Mouse (Mus musculus) embryonic facial prominence, embryonic 15.5 days (tissue): ENCODE measurements around the gene Lce3c. TPM values are rescaled to one million over a fixed set of nuclear protein-coding genes. Genes with fewer than 3 reads are reported as not detected.
A peak's percentile ranks its signal among the peaks of the same experiment; 100 is the strongest.

Experiments used
- ATAC-seq: fragments of 200-750 bp; cut with Nextera tagmentation; 2 replicates; pipeline ENCODE4 v1.8.0; 2017; ENCODE audit warnings: low read depth, moderate TSS enrichment; ENCODE audit not compliant: insufficient number of reproducible peaks, low FRiP score, low TSS enrichment
- H3K27ac ChIP-seq: fragments of 300-500 bp; sonication (generic); replicated peaks from 2 replicates; pipeline ENCODE4 v1.5.1; 2015; ENCODE audit warnings: mild to moderate bottlenecking, inconsistent platforms
- H3K27me3 ChIP-seq: fragments of 300-500 bp; sonication (generic); 2 replicates; pipeline ENCODE4 v1.6.1; 2015; ENCODE audit warnings: inconsistent platforms
- H3K36me3 ChIP-seq: fragments of 300-500 bp; sonication (generic); 2 replicates; pipeline ENCODE4 v1.6.1; 2015; ENCODE audit warnings: mild to moderate bottlenecking, inconsistent platforms
- H3K4me1 ChIP-seq: fragments of 300-500 bp; sonication (generic); 2 replicates; pipeline ENCODE4 v1.6.1; 2015; ENCODE audit warnings: inconsistent platforms
- H3K4me2 ChIP-seq: fragments of 300-500 bp; sonication (generic); replicated peaks from 2 replicates; pipeline ENCODE4 v1.6.1; 2015; ENCODE audit warnings: mild to moderate bottlenecking, inconsistent platforms
- H3K4me3 ChIP-seq: fragments of 300-500 bp; sonication (generic); replicated peaks from 2 replicates; pipeline ENCODE4 v1.5.1; 2015; ENCODE audit warnings: mild to moderate bottlenecking, inconsistent platforms
- H3K9ac ChIP-seq: fragments of 300-500 bp; sonication (generic); 2 replicates; pipeline ENCODE4 v1.6.1; 2015; ENCODE audit warnings: inconsistent platforms
- H3K9me3 ChIP-seq: fragments of 300-500 bp; sonication (generic); replicated peaks from 2 replicates; pipeline ENCODE4 v1.6.1; 2016; ENCODE audit warnings: inconsistent platforms
- WGBS: fragments of 180-500 bp; shearing (Covaris S2); methylation state at CpG from one replicate; pipeline ENCODE4 v1.1.7; 2015; 5-methylcytosine and 5-hydroxymethylcytosine counted together
- polyA plus RNA-seq: library from polyadenylated mRNA; unstranded; fragments of >200 nt; fragmentation: Nextera tagmentation; extraction: Ambion mirVana; gene quantifications from 2 replicates; pipeline ENCODE4 v1.2.1, GENCODE M21; 2015

Lce3c gene
- 15.4 and 56.9 TPM in 2 replicates for polyA plus RNA-seq

DNA sequence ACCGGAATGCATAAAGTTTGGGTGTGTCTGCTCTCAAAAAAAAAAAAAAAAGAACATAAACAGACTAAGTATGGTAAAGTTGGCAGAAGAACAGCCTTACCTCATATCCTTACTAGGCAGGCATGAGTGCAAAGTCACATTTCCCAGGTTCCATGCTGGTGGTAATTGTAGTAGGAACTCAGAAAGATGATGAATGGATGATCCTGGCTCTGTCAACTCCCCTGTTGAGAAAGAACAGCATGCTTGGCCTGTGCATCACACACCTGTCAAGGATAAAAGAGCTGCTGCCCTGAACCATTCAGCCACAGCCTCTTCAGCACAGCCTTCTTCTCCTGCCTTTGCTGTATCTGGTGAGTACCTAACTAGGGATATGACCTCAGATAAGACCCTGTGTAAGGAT, at the start of gene Lce3c:
Gene Lce3c (plus strand): TSS at position 301 of the 400 bp plus-strand sequence.
- Histone ChIP-seq H3K36me3 (no peaks in the 10 kb centered on the region), H3K27ac (no peak within 1 kb of the TSS), H3K27me3 (no peaks in the 10 kb centered on the region), H3K9ac (no peak within 1 kb of the TSS), H3K4me3 (no peak within 1 kb of the TSS), H3K9me3 (no peaks in the 10 kb centered on the region), H3K4me2 (no peak within 1 kb of the TSS), H3K4me1 (no peaks in the 10 kb centered on the region)
- ATAC-seq: no peak
- 52% methylated on average over 1 of the region's 1 CpGs for WGBS

DNA sequence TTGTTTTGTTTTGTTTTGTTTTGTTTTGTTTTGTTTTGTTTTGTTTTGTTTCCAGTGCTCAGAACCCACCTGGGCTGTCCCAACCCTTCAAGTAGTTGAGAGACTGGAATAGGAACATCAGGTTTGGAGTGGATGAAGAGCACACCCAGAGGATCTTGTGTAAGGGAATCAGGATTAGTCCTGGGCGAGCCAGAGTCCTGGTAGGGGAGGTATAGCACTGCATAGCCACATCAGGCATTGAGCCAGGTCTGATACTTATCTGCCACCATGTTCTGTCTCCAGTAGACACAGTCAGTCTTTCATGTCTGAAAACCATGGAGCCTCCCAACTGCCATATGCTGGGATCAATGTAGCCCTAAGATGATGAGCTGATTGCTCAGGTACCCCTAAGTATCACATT, 49.8 kb upstream of the Lce3c start:
- H3K9me3 ChIP-seq: no peaks in the 10 kb centered on the region
- 0 out of 2 replicates have a peak overlapping the region, but pooled peaks have one; percentile 8 for H3K27ac ChIP-seq
- no peak overlapping the region for H3K4me3 ChIP-seq
- H3K9ac ChIP-seq: no peak overlapping the region
- no peaks in the 10 kb centered on the region for H3K27me3 ChIP-seq
- 38% methylated on average over 1 of the region's 1 CpGs for WGBS
- H3K4me1 ChIP-seq: 0 out of 2 replicates have a peak, but pooled peaks cover 5% of the 10 kb centered on the region
- H3K36me3 ChIP-seq: no peaks in the 10 kb centered on the region
- ATAC-seq: peak; percentile 60; the same call in 1 of the 2 replicates
- no peak overlapping the region for H3K4me2 ChIP-seq

DNA sequence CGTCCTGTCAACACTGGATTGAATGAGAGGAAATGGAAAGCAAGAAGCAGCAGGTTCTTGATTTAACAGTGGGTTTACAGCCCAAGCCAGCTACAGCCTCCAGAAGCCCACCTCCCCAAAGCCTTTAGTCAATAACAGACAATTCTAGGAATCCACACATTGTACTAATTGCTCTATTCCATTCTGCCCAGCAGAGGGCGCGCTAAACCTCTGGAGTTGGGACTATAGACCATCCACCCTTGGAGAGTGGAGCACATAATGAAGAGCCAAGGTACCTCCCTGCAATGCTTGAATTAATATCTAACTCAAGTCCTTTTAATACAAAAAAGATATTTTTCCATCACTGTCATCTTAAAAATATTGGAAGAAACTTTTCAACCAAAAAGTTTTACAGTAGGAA, 41.3 kb upstream of the Lce3c start:
- WGBS: 21% methylated on average over 3 of the region's 3 CpGs
- Histone ChIP-seq H3K27me3 (no peaks in the 10 kb centered on the region), H3K36me3 (no peaks in the 10 kb centered on the region), H3K27ac (no peak overlapping the region), H3K4me3 (no peak overlapping the region), H3K4me2 (no peak overlapping the region), H3K9ac (no peak overlapping the region), H3K9me3 (no peaks in the 10 kb centered on the region), H3K4me1 (no peaks in the 10 kb centered on the region)
- ATAC-seq: no peak

DNA sequence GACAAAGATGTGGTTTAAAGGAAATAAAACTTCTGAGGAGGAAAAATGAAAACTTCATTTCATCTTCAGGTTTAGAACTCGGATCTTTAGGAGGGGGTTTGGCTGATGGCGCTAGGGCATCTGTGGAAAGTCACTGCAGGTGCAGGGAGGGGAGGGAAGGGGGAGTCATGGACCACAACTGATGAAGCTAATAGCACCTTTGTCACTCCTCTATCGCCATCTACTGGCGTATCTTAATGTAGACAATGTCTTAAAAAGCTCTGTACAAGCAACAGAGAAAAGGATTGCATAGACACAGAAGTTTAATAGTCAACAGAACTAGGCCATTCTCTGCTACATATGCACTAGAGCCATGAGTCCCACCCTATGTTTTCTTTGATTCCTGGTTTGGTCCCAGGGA, 40.6 kb upstream of the Lce3c start:
- WGBS: 18% methylated on average over 4 of the region's 4 CpGs
- Histone ChIP-seq H3K27me3 (no peaks in the 10 kb centered on the region), H3K36me3 (no peaks in the 10 kb centered on the region), H3K4me3 (no peak overlapping the region), H3K9me3 (no peaks in the 10 kb centered on the region), H3K27ac (no peak overlapping the region), H3K4me1 (no peaks in the 10 kb centered on the region), H3K9ac (no peak overlapping the region), H3K4me2 (no peak overlapping the region)
- ATAC-seq: no peak

DNA sequence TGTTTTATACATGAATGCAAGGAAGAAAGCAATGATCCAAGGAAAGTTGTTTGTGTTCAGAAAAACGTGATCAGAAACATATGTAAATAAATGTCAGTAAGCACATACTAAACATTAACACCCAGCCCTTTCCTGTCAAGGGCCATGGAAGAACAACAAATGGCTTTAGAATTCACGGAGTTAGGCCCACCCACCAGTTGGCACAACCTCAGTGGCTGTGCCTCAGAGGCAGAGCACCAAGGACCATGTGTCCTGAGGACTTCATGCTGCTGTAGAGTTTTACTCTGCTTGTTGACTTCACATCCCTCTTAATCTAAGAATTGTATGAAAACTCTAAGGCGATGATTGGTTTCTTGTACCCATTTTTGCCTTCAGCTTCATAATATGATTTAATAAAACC, 39.1 kb upstream of the Lce3c start:
- Histone ChIP-seq H3K27me3 (no peaks in the 10 kb centered on the region), H3K4me2 (no peak overlapping the region), H3K9me3 (no peaks in the 10 kb centered on the region), H3K4me1 (no peaks in the 10 kb centered on the region), H3K36me3 (no peaks in the 10 kb centered on the region), H3K9ac (no peak overlapping the region), H3K27ac (no peak overlapping the region), H3K4me3 (no peak overlapping the region)
- ATAC-seq: no peak
- WGBS: 48% methylated on average over 3 of the region's 3 CpGs

DNA sequence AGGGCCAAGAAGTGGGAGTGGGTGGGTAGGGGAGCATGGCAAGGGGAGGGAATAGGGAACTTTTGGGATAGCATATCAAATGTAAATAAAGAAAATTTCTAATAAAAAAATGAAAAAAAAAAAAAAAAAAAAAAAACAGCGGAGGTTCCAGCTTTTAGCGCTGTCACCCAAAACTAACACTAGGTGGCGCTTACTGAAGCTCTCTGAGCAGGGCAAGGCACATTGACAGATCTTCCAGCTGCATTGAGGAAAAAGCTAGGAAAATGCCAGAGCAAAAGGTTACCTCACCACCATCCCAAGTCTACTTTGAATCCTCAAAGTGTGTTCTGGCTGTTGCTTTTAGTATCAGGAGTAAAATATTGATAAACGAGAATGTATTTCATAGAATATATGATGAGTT, 36.7 kb upstream of the Lce3c start:
- Histone ChIP-seq H3K4me1 (no peaks in the 10 kb centered on the region), H3K9me3 (no peaks in the 10 kb centered on the region), H3K4me3 (no peak overlapping the region), H3K4me2 (no peak overlapping the region), H3K27ac (no peak overlapping the region), H3K36me3 (no peaks in the 10 kb centered on the region), H3K27me3 (no peaks in the 10 kb centered on the region), H3K9ac (no peak overlapping the region)
- no peak for ATAC-seq
- 20% methylated on average over 4 of the region's 4 CpGs for WGBS

DNA sequence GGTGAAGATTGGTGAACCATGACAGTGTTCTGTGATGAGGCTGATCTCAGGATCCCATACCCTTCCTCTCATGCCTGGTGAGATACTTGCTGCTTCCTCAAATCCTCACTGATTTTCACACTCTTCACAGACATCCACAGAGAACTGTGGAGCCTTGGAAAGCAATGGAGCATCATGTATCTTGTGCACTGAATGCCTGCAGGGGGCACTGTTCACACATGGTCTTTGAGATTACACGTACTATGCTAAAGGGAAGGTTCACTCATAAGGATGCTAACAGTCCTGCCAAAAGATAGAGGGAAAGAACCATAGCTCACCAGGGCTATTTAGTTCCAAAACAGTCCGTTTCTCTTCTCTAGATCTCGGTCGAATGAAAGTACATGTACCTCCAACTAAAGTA, 23.9 kb upstream of the Lce3c start:
- Histone ChIP-seq H3K4me1 (no peaks in the 10 kb centered on the region), H3K27ac (no peak overlapping the region), H3K27me3 (no peaks in the 10 kb centered on the region), H3K4me2 (no peak overlapping the region), H3K36me3 (no peaks in the 10 kb centered on the region), H3K4me3 (no peak overlapping the region), H3K9me3 (no peaks in the 10 kb centered on the region), H3K9ac (no peak overlapping the region)
- 58% methylated on average over 4 of the region's 4 CpGs for WGBS
- no peak for ATAC-seq

DNA sequence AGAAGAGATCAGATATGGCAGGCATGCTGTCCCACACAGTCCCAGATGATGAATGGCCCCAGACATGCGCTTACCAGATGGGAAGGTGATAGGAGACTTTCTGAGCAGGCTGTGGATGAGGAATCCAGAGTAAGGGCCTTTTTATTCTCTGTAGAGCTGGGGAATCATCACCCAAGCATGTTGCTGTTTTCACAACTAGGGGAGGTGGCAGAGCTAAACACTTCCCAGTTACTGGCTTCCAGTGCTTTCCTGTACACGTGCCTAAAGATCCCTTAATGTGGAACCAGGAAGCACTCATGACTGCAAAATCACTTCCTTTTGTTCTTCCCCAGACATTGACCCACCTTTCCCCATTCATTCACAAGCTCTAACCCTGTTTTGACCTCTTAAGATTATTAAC, 18.2 kb upstream of the Lce3c start, which contains the start of gene Lce3a:
Gene Lce3a (minus strand): TSS at position 101 of the 400 bp plus-strand sequence.
- 60% methylated on average over 2 of the region's 2 CpGs for WGBS
- H3K4me2 ChIP-seq: no peak within 1 kb of the TSS
- H3K9ac ChIP-seq: no peak within 1 kb of the TSS
- H3K4me3 ChIP-seq: no peak within 1 kb of the TSS
- H3K27me3 ChIP-seq: no peaks in the 10 kb centered on the region
- H3K4me1 ChIP-seq: no peaks in the 10 kb centered on the region
- no peaks in the 10 kb centered on the region for H3K36me3 ChIP-seq
- ATAC-seq: no peak
- no peaks in the 10 kb centered on the region for H3K9me3 ChIP-seq
- no peak within 1 kb of the TSS for H3K27ac ChIP-seq

DNA sequence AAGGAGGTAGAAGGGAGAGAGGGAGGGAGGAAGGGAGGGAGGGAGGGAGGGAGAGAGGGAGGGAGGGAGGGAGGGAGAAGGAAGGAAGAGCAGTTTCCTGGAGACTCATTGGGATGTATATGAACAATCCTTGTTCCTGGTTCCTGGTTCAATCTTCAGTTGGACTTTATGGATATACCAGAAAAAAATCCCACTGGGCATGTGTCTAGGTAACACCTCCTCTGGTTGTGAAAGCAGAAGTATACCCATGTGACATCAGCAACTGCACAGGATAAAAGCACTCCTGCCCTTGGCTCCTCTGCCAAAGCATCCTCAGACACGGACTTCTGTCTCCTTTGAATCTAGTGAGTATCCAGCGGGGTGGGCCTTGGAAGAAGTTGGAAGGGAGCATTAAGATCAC, 11.6 kb upstream of the Lce3c start, which contains the start of gene Lce3b:
Gene Lce3b (plus strand): TSS at position 301 of the 400 bp plus-strand sequence.
- Histone ChIP-seq H3K27me3 (no peaks in the 10 kb centered on the region), H3K4me1 (no peaks in the 10 kb centered on the region), H3K9me3 (no peaks in the 10 kb centered on the region), H3K4me2 (no peak within 1 kb of the TSS), H3K36me3 (no peaks in the 10 kb centered on the region), H3K9ac (no peak within 1 kb of the TSS), H3K4me3 (no peak within 1 kb of the TSS), H3K27ac (no peak within 1 kb of the TSS)
- no peak for ATAC-seq
- WGBS: 62% methylated on average over 2 of the region's 2 CpGs

DNA sequence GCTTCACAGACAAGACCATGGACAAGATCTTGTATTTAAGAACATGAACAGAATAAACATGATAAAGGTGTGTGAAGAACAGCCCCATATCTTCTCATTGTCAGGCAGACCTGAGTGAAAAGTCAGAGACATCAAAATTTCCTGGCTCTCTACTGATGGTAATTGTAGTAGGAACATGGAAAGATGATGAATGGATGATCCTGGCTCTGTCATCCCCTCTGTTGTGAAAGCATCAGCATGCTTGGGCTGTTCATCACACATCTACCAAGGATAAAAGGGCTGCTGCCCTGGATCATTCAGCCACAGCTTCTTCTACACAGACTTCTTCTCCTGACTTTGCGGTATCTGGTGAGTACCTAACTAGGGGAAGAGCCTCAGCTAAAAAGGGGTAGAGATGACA, 12.8 kb downstream of the Lce3c start, which contains the start of gene Lce3d:
Gene Lce3d (plus strand): TSS at position 301 of the 400 bp plus-strand sequence.
- Histone ChIP-seq H3K9me3 (no peaks in the 10 kb centered on the region), H3K4me3 (no peak within 1 kb of the TSS)
- ATAC-seq: no peak

DNA sequence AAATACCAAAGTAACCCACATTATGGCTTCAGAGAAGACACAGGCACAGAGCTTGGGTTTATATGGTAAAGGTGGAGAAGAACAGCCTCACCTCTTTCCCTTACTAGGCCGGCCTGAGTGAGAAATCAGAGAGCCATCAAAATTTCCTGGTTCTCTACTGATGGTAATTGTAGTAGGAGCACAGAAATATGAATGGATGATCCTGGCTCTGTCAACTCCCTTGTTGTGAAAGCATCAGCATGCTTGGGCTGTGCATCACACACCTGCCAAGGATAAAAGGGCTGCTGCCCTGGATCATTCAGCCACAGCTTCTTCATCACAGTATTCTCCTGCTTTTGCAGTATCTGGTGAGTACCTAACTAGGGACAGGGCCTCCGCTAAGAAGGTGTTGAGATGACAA, 22.5 kb downstream of the Lce3c start, which contains the start of gene Lce3e:
Gene Lce3e (plus strand): TSS at position 301 of the 400 bp plus-strand sequence.
- Histone ChIP-seq H3K4me3 (no peak within 1 kb of the TSS), H3K27ac (no peak within 1 kb of the TSS), H3K36me3 (no peaks in the 10 kb centered on the region), H3K9me3 (no peaks in the 10 kb centered on the region), H3K4me1 (no peaks in the 10 kb centered on the region), H3K27me3 (no peaks in the 10 kb centered on the region), H3K9ac (no peak within 1 kb of the TSS), H3K4me2 (no peak within 1 kb of the TSS)
- no peak for ATAC-seq
- WGBS: 84% methylated on average over 2 of the region's 2 CpGs

More for the DNA sequence above, 12.8 kb downstream of the Lce3c start, which contains the start of gene Lce3d:
- no peaks in the 10 kb centered on the region for H3K36me3 ChIP-seq
- H3K4me2 ChIP-seq: no peak within 1 kb of the TSS
- no peaks in the 10 kb centered on the region for H3K4me1 ChIP-seq
- 91% methylated on average over 1 of the region's 1 CpGs for WGBS
- H3K27me3 ChIP-seq: no peaks in the 10 kb centered on the region
- no peak within 1 kb of the TSS for H3K9ac ChIP-seq
- no peak within 1 kb of the TSS for H3K27ac ChIP-seq

DNA sequence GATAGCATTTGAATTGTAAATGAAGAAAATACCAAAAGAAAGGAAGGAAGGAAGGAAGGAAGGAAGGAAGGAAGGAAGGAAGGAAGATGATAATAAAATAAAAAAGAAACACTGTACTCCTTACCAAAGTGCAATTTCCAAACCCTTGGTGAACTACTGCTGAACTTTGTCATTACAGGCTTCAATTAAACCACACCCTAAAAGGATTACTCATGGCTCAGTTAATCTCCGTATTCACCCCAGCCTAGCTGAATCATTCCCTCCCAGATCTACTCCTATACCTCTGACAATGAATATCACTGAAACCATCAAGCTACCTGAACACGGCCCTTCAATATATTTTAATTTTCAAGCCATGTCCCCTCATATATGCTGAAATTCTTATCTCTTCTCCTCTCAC, 34.2 kb downstream of the Lce3c start:
- Histone ChIP-seq H3K27ac (no peak overlapping the region), H3K27me3 (no peaks in the 10 kb centered on the region), H3K9me3 (no peaks in the 10 kb centered on the region), H3K4me2 (no peak overlapping the region), H3K36me3 (no peaks in the 10 kb centered on the region), H3K9ac (no peak overlapping the region), H3K4me1 (no peaks in the 10 kb centered on the region), H3K4me3 (no peak overlapping the region)
- no peak for ATAC-seq
- WGBS: 71% methylated on average over 2 of the region's 2 CpGs
